Mouse (Mus musculus): ENCODE data around the gene Gm21760.
"Not testable (repeated sequence)": the region's sequence is repeated elsewhere in the genome, so short reads cannot be mapped to it uniquely, and the experiment has no call there.

Gene Gm21760

GRCm38 (mm10) chrY:80133479-80133878 is at the start of gene Gm21760:
Gene Gm21760 (plus strand): TSS chrY:80133779.
- not testable (repeated sequence) for DNase-seq (ENCODE audit: low read depth)

Measured in naive thymus-derived CD4-positive, alpha-beta T cell, adult 2 months (primary cell).